Comparison of ENCODE assay signal across 9 mouse cellular contexts in the genomic region with DNA sequence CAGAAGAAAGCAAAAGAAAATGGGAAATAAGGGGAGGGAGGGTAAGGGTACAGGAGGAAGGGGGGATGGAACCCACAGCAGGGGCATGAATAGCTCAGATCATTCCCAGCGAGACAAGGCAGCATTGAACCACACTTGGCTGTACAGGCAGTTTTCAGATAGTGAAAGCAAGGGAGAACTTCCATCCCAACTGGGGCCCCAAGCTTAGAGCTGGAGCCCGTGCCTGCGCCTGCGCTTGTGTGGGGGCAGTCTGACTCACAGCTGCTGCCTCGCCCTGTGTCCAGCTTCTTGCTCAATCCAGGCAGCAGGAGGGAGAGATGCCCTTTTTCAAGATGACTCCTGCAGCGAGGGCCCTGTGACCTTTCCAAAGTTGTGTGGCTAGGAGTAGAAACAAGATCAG.
DNase-seq lines count a peak whose midpoint lies in the region; ATAC-seq lines count a peak whose summit lies in the region.
"Had no signal": no experiment of that assay in that cellular context is flagged by ENCODE, and none has a peak within 500 bp of the region (broad histone marks: within the 10 kb centered on the region; RNA-seq: fewer than 3 reads in every experiment).

No protein-coding gene starts in this region.

- no peak overlapping the region for H3K4me2 ChIP-seq in kidney, embryonic 16.5 days (replicated peaks; ENCODE audit: low read depth, low read length)
- H3K4me2 ChIP-seq in midbrain, embryonic 12.5 days (replicated peaks) = no peak overlapping the region
- H3K4me2 ChIP-seq in neural tube, embryonic 15.5 days = no peak overlapping the region
- H3K4me2 ChIP-seq: embryonic facial prominence, embryonic 15.5 days had no signal

- DNase-seq in kidney, adult 8-10 months = no peak
- peak; percentile 81 to 84 for DNase-seq in adrenal gland, postnatal 36 days
- DNase-seq in gastrocnemius, adult 8-10 months (ENCODE audit: low spot score in 2 of 2) = peak; percentile 21 to 48
- peak; percentile 31 for DNase-seq in layer of hippocampus, adult 11-12 months (ENCODE audit: low spot score)
- peak; percentile 69 to 81 for DNase-seq in urinary bladder, postnatal 36 days (ENCODE audit: low spot score in 2 of 2)

- no peaks in the 10 kb centered on the region for H3K36me3 ChIP-seq in kidney, embryonic 16.5 days (ENCODE audit: insufficient read depth, low read length)
- no peaks in the 10 kb centered on the region for H3K36me3 ChIP-seq in midbrain, embryonic 12.5 days
- H3K36me3 ChIP-seq in neural tube, embryonic 15.5 days = no peaks in the 10 kb centered on the region
- H3K36me3 ChIP-seq: embryonic facial prominence, embryonic 15.5 days had no signal

- H3K27ac ChIP-seq in kidney, embryonic 16.5 days (ENCODE audit: low read length) = no peak overlapping the region
- no peak overlapping the region for H3K27ac ChIP-seq in midbrain, embryonic 12.5 days (replicated peaks)
- H3K27ac ChIP-seq in neural tube, embryonic 15.5 days (replicated peaks) = no peak overlapping the region
- H3K27ac ChIP-seq: embryonic facial prominence, embryonic 15.5 days had no signal

- H3K4me3 ChIP-seq in kidney, embryonic 16.5 days (ENCODE audit: low read length) = no peak overlapping the region
- H3K4me3 ChIP-seq in midbrain, embryonic 12.5 days = no peak overlapping the region
- no peak overlapping the region for H3K4me3 ChIP-seq in neural tube, embryonic 15.5 days (replicated peaks)
- H3K4me3 ChIP-seq: embryonic facial prominence, embryonic 15.5 days had no signal

- H3K27me3 ChIP-seq in kidney, embryonic 16.5 days (ENCODE audit: insufficient read depth, low read length) = no peaks in the 10 kb centered on the region
- no peaks in the 10 kb centered on the region for H3K27me3 ChIP-seq in midbrain, embryonic 12.5 days
- H3K27me3 ChIP-seq in neural tube, embryonic 15.5 days (replicated peaks) = no peaks in the 10 kb centered on the region
- H3K27me3 ChIP-seq: embryonic facial prominence, embryonic 15.5 days had no signal

- 37% methylated on average over 6 of the region's 6 CpGs for WGBS in kidney, embryonic 16.5 days
- 10% methylated on average over 6 of the region's 6 CpGs for WGBS in midbrain, embryonic 12.5 days
- WGBS in neural tube, embryonic 15.5 days = 34% methylated on average over 6 of the region's 6 CpGs

- ATAC-seq in kidney, embryonic 16.5 days (ENCODE audit: low FRiP score, low TSS enrichment) = peak; percentile 39; the same call in 1 of the 2 replicates
- peak; percentile 74 for ATAC-seq in midbrain, embryonic 12.5 days (ENCODE audit: low FRiP score, low read depth)
- ATAC-seq in neural tube, embryonic 15.5 days (ENCODE audit: low FRiP score) = no peak; the same call in 1 of the 2 replicates

- no peaks in the 10 kb centered on the region for H3K9me3 ChIP-seq in kidney, embryonic 16.5 days (ENCODE audit: low read length)
- H3K9me3 ChIP-seq in midbrain, embryonic 12.5 days = no peaks in the 10 kb centered on the region
- H3K9me3 ChIP-seq in neural tube, embryonic 15.5 days (replicated peaks) = no peaks in the 10 kb centered on the region
- H3K9me3 ChIP-seq: embryonic facial prominence, embryonic 15.5 days had no signal

- no peak overlapping the region for H3K9ac ChIP-seq in kidney, embryonic 16.5 days (replicated peaks; ENCODE audit: low read length)
- no peak overlapping the region for H3K9ac ChIP-seq in midbrain, embryonic 12.5 days (replicated peaks)
- H3K9ac ChIP-seq in neural tube, embryonic 15.5 days (replicated peaks) = no peak overlapping the region
- H3K9ac ChIP-seq: embryonic facial prominence, embryonic 15.5 days had no signal

- no peaks in the 10 kb centered on the region for H3K4me1 ChIP-seq in kidney, embryonic 16.5 days (ENCODE audit: insufficient read depth, low read length)
- H3K4me1 ChIP-seq in midbrain, embryonic 12.5 days = peaks cover 15% of the 10 kb centered on the region
- no peaks in the 10 kb centered on the region for H3K4me1 ChIP-seq in neural tube, embryonic 15.5 days
- H3K4me1 ChIP-seq: embryonic facial prominence, embryonic 15.5 days had no signal

Comparison
In these comparisons a context has a peak if more than half of its experiments do, and no peak if none do; other contexts are left out.
1. DNase-seq: peak in adrenal gland, postnatal 36 days (2 of 2), gastrocnemius, adult 8-10 months (2 of 2), layer of hippocampus, adult 11-12 months (single experiment) and urinary bladder, postnatal 36 days (2 of 2); none in kidney, adult 8-10 months (0 of 2).